ENCODE assay signal across 22 mouse cellular contexts in the genomic region with DNA sequence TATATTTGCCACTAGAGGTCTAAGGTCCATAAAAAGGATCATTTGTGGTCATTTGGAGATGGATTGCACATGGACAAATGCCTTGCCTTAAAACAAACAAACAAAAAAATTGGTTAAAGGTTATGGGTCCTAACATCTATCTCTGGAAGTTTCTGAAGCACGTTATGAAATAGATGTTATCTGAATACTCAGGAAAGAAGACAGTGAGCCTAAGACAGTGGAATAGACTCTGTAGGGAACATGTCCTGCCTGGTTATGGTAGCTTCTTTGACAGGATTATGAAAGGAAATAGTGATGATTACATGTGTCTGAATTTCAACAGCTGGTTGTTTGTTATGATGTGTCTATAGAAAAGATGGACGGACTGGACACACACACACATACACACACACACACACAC. TPM values are rescaled to one million over a fixed set of nuclear protein-coding genes. Genes with fewer than 3 reads are reported as not detected.
A peak's percentile ranks its signal among the peaks of the same experiment; 100 is the strongest.
DNase-seq lines count a peak whose midpoint lies in the region; ATAC-seq and TF ChIP-seq lines count a peak whose summit lies in the region.
"Had no signal": no experiment of that assay in that cellular context is flagged by ENCODE, and none has a peak within 500 bp of the region (broad histone marks: within the 10 kb centered on the region; RNA-seq: fewer than 3 reads in every experiment).

No protein-coding gene starts in this region.

- H3K4me2 ChIP-seq in liver, postnatal 0 days (ENCODE audit: low read depth, low read length), result no peak overlapping the region
- no peak overlapping the region for H3K4me2 ChIP-seq in lung, embryonic 16.5 days (ENCODE audit: low read depth, low read length)
- no peak overlapping the region for H3K4me2 ChIP-seq in lung, postnatal 0 days (replicated peaks; ENCODE audit: low read depth, low read length)

- H3K4me1 ChIP-seq in kidney, adult 2 months (ENCODE audit: control insufficient read depth, insufficient read depth, low read length), result no peaks in the 10 kb centered on the region
- H3K4me1 ChIP-seq in liver, adult 2 months (ENCODE audit: control insufficient read depth, insufficient read depth, low read length), result peaks cover 2% of the 10 kb centered on the region; the same call in 1 of the 2 replicates
- H3K4me1 ChIP-seq in liver, postnatal 0 days (ENCODE audit: insufficient read depth), result no peaks in the 10 kb centered on the region
- no peaks in the 10 kb centered on the region for H3K4me1 ChIP-seq in lung, embryonic 16.5 days (replicated peaks; ENCODE audit: control insufficient read depth, insufficient read depth, low read length)
- peaks cover 1% of the 10 kb centered on the region; the same call in 1 of the 2 replicates for H3K4me1 ChIP-seq in lung, postnatal 0 days (ENCODE audit: insufficient read depth, low read depth, low read length)

- no peak overlapping the region for H3K9ac ChIP-seq in liver, adult 2 months (ENCODE audit: low read depth, low read length)
- no peak overlapping the region for H3K9ac ChIP-seq in liver, postnatal 0 days (replicated peaks)
- no peak overlapping the region for H3K9ac ChIP-seq in lung, embryonic 16.5 days (ENCODE audit: low read length)
- H3K9ac ChIP-seq in lung, postnatal 0 days (replicated peaks; ENCODE audit: low read depth), result no peak overlapping the region

- H3K36me3 ChIP-seq in kidney, adult 2 months (ENCODE audit: control insufficient read depth, insufficient read depth, low read length), result peaks cover 1% of the 10 kb centered on the region; the same call in 1 of the 2 replicates
- H3K36me3 ChIP-seq in liver, adult 2 months (ENCODE audit: control insufficient read depth, insufficient read depth, low read length), result peaks cover 28% of the 10 kb centered on the region
- 0 out of 2 replicates have a peak, but pooled peaks cover 9% of the 10 kb centered on the region for H3K36me3 ChIP-seq in liver, postnatal 0 days (replicated peaks; ENCODE audit: insufficient read depth, low read length)
- H3K36me3 ChIP-seq in lung, embryonic 16.5 days (ENCODE audit: control insufficient read depth, insufficient read depth, low read length), result peaks cover 3% of the 10 kb centered on the region; the same call in 1 of the 2 replicates
- peaks cover 3% of the 10 kb centered on the region; the same call in 1 of the 2 replicates for H3K36me3 ChIP-seq in lung, postnatal 0 days (ENCODE audit: insufficient read depth, low read length)

- H3K27me3 ChIP-seq in kidney, adult 2 months (replicated peaks; ENCODE audit: control insufficient read depth, insufficient read depth, low read length), result no peaks in the 10 kb centered on the region
- H3K27me3 ChIP-seq in liver, adult 2 months (ENCODE audit: control insufficient read depth, insufficient read depth, low read length), result no peaks in the 10 kb centered on the region
- no peaks in the 10 kb centered on the region for H3K27me3 ChIP-seq in liver, postnatal 0 days (ENCODE audit: insufficient read depth, low read length)
- no peaks in the 10 kb centered on the region for H3K27me3 ChIP-seq in lung, embryonic 16.5 days (ENCODE audit: control insufficient read depth, insufficient read depth, low read depth, low read length)
- no peaks in the 10 kb centered on the region for H3K27me3 ChIP-seq in lung, postnatal 0 days (replicated peaks; ENCODE audit: insufficient read depth, low read length)
- H3K27me3 ChIP-seq: CH12.LX, Patski had no signal

- no peak overlapping the region for H3K27ac ChIP-seq in kidney, adult 2 months (ENCODE audit: insufficient read depth, low read depth, low read length)
- no peak overlapping the region for H3K27ac ChIP-seq in liver, adult 2 months (replicated peaks; ENCODE audit: insufficient read depth, low read depth, low read length)
- no peak overlapping the region for H3K27ac ChIP-seq in liver, postnatal 0 days (ENCODE audit: low read depth)
- no peak overlapping the region for H3K27ac ChIP-seq in lung, embryonic 16.5 days (ENCODE audit: low read length)
- no peak overlapping the region for H3K27ac ChIP-seq in lung, postnatal 0 days (ENCODE audit: low read length)

- TF ChIP-seq POLR2A in kidney, adult 2 months (IDR thresholded peaks at IDR 0.05; ENCODE audit: low read depth, low read length), result no peak
- no peak for TF ChIP-seq POLR2A in liver, adult 2 months (IDR thresholded peaks at IDR 0.05; ENCODE audit: extremely low read depth, insufficient read depth, low read length)

- TF ChIP-seq CTCF in kidney, adult 2 months (conservative IDR thresholded peaks at IDR 0.05; ENCODE audit: insufficient read depth, insufficient read length, low read depth, low read length), result no peak
- no peak for TF ChIP-seq CTCF in liver, adult 2 months (IDR thresholded peaks at IDR 0.05; ENCODE audit: low read depth, low read length)
- no peak for TF ChIP-seq CTCF in liver, postnatal 0 days (IDR thresholded peaks at IDR 0.05; ENCODE audit: low read depth)
- TF ChIP-seq CTCF in lung, postnatal 0 days (IDR thresholded peaks at IDR 0.05), result no peak

- no peak overlapping the region for H3K4me3 ChIP-seq in kidney, adult 2 months (ENCODE audit: insufficient read depth, low read depth, low read length)
- H3K4me3 ChIP-seq in liver, adult 2 months (ENCODE audit: insufficient read depth, low read depth, low read length), result no peak overlapping the region
- no peak overlapping the region for H3K4me3 ChIP-seq in liver, postnatal 0 days (ENCODE audit: low read depth, low read length)
- H3K4me3 ChIP-seq in lung, embryonic 16.5 days (ENCODE audit: low read length), result no peak overlapping the region
- no peak overlapping the region for H3K4me3 ChIP-seq in lung, postnatal 0 days (ENCODE audit: low read depth, low read length)

- no peak for ATAC-seq in liver, postnatal 0 days
- ATAC-seq in lung, embryonic 16.5 days (ENCODE audit: low read depth), result peak; percentile 70; the same call in 1 of the 2 replicates
- ATAC-seq in lung, postnatal 0 days, result peak; percentile 84
- ATAC-seq: activated CD4-positive, CD25-positive, alpha-beta regulatory T cell, adult 4 months; CD4-positive, CD25-positive, alpha-beta regulatory T cell, adult 4 months; Patski had no signal

- WGBS in kidney, adult 2 months, result 73% methylated on average over 2 of the region's 2 CpGs
- 54% methylated on average over 2 of the region's 2 CpGs for WGBS in liver, adult 2 months
- 64% methylated on average over 2 of the region's 2 CpGs for WGBS in liver, postnatal 0 days (ENCODE audit: insufficient replicate concordance)
- WGBS in lung, embryonic 16.5 days, result 65% methylated on average over 2 of the region's 2 CpGs
- WGBS in lung, postnatal 0 days, result 57% methylated on average over 2 of the region's 2 CpGs

- no peak for TF ChIP-seq EP300 in liver, postnatal 0 days (IDR thresholded peaks at IDR 0.05; ENCODE audit: low read depth)
- peak; percentile 71 for TF ChIP-seq EP300 in lung, postnatal 0 days (IDR thresholded peaks at IDR 0.05)

- no peaks in the 10 kb centered on the region for H3K9me3 ChIP-seq in liver, postnatal 0 days (ENCODE audit: low read length)
- no peaks in the 10 kb centered on the region for H3K9me3 ChIP-seq in lung, embryonic 16.5 days (ENCODE audit: control insufficient read depth, low read length)
- H3K9me3 ChIP-seq in lung, postnatal 0 days (ENCODE audit: low read length), result no peaks in the 10 kb centered on the region
- H3K9me3 ChIP-seq: G1E had no signal

- DNase-seq in kidney, adult 2 months, result peak; percentile 14
- no peak for DNase-seq in kidney, adult 11 months
- peak; percentile 57 for DNase-seq in liver, adult 2 months (ENCODE audit: extremely low read depth, low read depth, low spot score)
- no peak for DNase-seq in liver, postnatal 0 days
- DNase-seq in lung, postnatal 10 days, result no peak
- DNase-seq in lung, postnatal 0 days (ENCODE audit: low spot score), result peak; percentile 88
- no peak for DNase-seq in lung, postnatal 14 days
- DNase-seq: adrenal gland, adult 2 months; adrenal gland, adult 8-10 months; adrenal gland, postnatal 10 days; adrenal gland, postnatal 14 days; adrenal gland, postnatal 25 days; adrenal gland, postnatal 36 days; B cell, adult 2 months; cerebellum, adult 11 months; cerebellum, adult 11-12 months had no signal

- H3K79me2 ChIP-seq in liver, adult 2 months (ENCODE audit: control insufficient read depth, insufficient read depth, low read length), result no peaks in the 10 kb centered on the region

RNA-seq across cellular contexts. Expression of a gene that starts 27.6 kb away (rescaled TPM):
- polyA plus RNA-seq in kidney, adult 2 months (2012; rRNA removed), result 15.7 and 17.6 TPM in 2 replicates
- 8.2 and 9.3 TPM in 2 replicates for total RNA-seq in liver, adult 2 months (2014; rRNA removed)
- 7.7 and 8.1 TPM in 2 replicates for polyA plus RNA-seq in liver, adult 2 months (2012; rRNA removed)
- polyA plus RNA-seq in liver, postnatal 0 days (2015; fragmentation: Nextera tagmentation; extraction: Ambion mirVana), result 3.7 and 4.2 TPM in 2 replicates
- polyA plus RNA-seq in lung, embryonic 16.5 days (2015; fragmentation: Nextera tagmentation; extraction: Ambion mirVana), result 16.5 and 17.2 TPM in 2 replicates
- 12.6 and 13.5 TPM in 2 replicates for polyA plus RNA-seq in lung, postnatal 0 days (2015; fragmentation: Nextera tagmentation; extraction: Ambion mirVana)

Comparison
In these comparisons a context has a peak if more than half of its experiments do, and no peak if none do; other contexts are left out.
1. DNase-seq: peak in kidney, adult 2 months (single experiment), liver, adult 2 months (single experiment) and lung, postnatal 0 days (single experiment); none in kidney, adult 11 months (single experiment), liver, postnatal 0 days (single experiment), lung, postnatal 10 days (single experiment) and lung, postnatal 14 days (single experiment).